Mouse (Mus musculus): Measurements from ENCODE around the gene Gm15128.
"Not testable (repeated sequence)": the region's sequence is repeated elsewhere in the genome, so short reads cannot be mapped to it uniquely, and the experiment has no call there.

The Gm15128 gene

DNA sequence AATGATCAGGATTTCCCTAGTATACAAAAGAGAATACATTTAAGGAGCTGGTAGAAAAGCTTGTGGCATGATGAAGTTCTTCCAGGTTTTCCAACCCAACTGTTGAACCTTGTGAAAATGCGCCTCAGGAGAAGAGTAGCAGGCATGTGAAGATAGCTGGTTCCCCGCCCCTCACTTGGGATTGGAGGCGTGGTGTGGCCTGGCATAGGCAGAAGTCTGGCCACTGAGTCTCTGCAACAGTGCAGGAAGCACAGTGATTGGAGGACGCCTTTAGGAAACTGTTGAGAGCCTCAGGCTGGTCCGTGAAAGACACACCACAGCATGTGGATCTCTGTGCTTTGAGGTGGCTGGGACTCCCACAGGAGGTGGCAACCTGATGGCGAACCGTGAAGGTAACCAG, at the start of gene Gm15128:
Gm15128 (plus strand) TSS at position 301 of the 400 bp plus-strand sequence.
- not testable (repeated sequence) for DNase-seq (ENCODE audit: low read depth, low spot score)
